Mouse (Mus musculus) lung, postnatal 10 days (tissue): ENCODE data around the gene Napsa.

ENCODE experiments used
- DNase-seq: peaks from one replicate; pipeline ENCODE4 v3.0.0; 2021

Gene Napsa

GRCm38 (mm10) chr7:44598336-44598735 lies 26.2 kb downstream of the Napsa start:
- DNase-seq, result no peak

GRCm38 (mm10) chr7:44600691-44601262 lies 28.6 kb downstream of the Napsa start:
- no peak for DNase-seq

- DNase-seq, result no peak
These were observed 29.5 kb downstream of the Napsa start for GRCm38 (mm10) chr7:44601646-44602045.

- no peak for DNase-seq
These were observed 30.3 kb downstream of the Napsa start for GRCm38 (mm10) chr7:44602443-44602842.

- DNase-seq, result no peak
These were observed 31.1 kb downstream of the Napsa start for GRCm38 (mm10) chr7:44603186-44603855.

- DNase-seq, result peak; percentile 29
These were observed 32.0 kb downstream of the Napsa start for GRCm38 (mm10) chr7:44604139-44604606.

GRCm38 (mm10) chr7:44604619-44605018 lies 32.4 kb downstream of the Napsa start:
- DNase-seq, result no peak

- no peak for DNase-seq
These were observed 33.3 kb downstream of the Napsa start for GRCm38 (mm10) chr7:44605436-44605835.

- DNase-seq, result peak; percentile 72
These were observed 34.2 kb downstream of the Napsa start for GRCm38 (mm10) chr7:44606171-44606901.

GRCm38 (mm10) chr7:44612192-44612591 lies 40.0 kb downstream of the Napsa start:
- no peak for DNase-seq

GRCm38 (mm10) chr7:44614041-44614688 lies 42.0 kb downstream of the Napsa start:
- DNase-seq, result peak; percentile 57

GRCm38 (mm10) chr7:44615309-44615708 lies 43.1 kb downstream of the Napsa start:
- DNase-seq, result no peak

GRCm38 (mm10) chr7:44615987-44616386 lies 43.8 kb downstream of the Napsa start:
- no peak for DNase-seq

GRCm38 (mm10) chr7:44617059-44617458 lies 44.9 kb downstream of the Napsa start:
- DNase-seq, result no peak

GRCm38 (mm10) chr7:44623714-44624542 lies 51.7 kb downstream of the Napsa start:
- no peak for DNase-seq

- no peak for DNase-seq
These were observed 52.3 kb downstream of the Napsa start for GRCm38 (mm10) chr7:44624543-44624826.

GRCm38 (mm10) chr7:44624828-44625227 lies 52.6 kb downstream of the Napsa start:
- DNase-seq, result no peak

GRCm38 (mm10) chr7:44625241-44626067 lies 53.3 kb downstream of the Napsa start:
- DNase-seq, result no peak

GRCm38 (mm10) chr7:44626068-44626385 lies 53.8 kb downstream of the Napsa start:
- DNase-seq, result no peak

- no peak for DNase-seq
These were observed 54.8 kb downstream of the Napsa start for GRCm38 (mm10) chr7:44626966-44627365.

- no peak for DNase-seq
These were observed 56.3 kb downstream of the Napsa start for GRCm38 (mm10) chr7:44628402-44629034.

GRCm38 (mm10) chr7:44630437-44630836 lies 58.3 kb downstream of the Napsa start:
- DNase-seq, result peak; percentile 81
